Mouse (Mus musculus) small intestine, adult 2 months (tissue): ENCODE results near the gene Chtop.

Source experiments
- CTCF ChIP-seq: fragments of 200-500 bp; IDR thresholded peaks from 2 replicates; pipeline ENCODE4 v1.5.1; 2012; ENCODE audit warnings: low read depth, mild to moderate bottlenecking, control low read depth, inconsistent platforms, low read length, moderate library complexity, mixed read lengths; ENCODE audit not compliant: insufficient replicate concordance, insufficient read length; ENCODE audit errors: extremely low read depth
- POLR2A ChIP-seq: fragments of 200-500 bp; IDR thresholded peaks from 2 replicates; pipeline ENCODE4 v1.6.1; 2012; ENCODE audit warnings: low read depth, mild to moderate bottlenecking, control low read depth, inconsistent platforms, low read length, moderate library complexity

DNA sequence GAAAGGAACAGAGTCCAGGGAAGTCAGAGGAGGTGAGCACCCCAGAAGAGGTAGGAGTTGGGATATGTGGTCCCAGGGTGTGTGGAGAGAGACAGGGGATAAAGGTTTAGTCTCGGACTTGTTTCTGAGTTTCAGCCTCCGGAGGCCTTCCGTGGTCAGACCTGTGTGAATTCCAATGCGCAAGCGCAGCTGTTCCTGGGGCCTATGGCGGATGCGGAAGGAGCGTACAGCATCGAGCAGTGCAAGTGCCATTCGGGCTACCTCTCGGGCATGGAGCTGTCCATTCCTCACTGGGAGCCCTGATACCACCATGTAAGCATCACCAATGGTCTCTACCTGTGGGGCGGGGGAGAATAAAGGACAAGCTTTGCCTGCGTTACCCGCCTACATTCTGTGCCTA is 54.4 kb downstream of the Chtop start:
- TF ChIP-seq POLR2A (no peak), CTCF (no peak)
